Mouse (Mus musculus) liver, embryonic 15.5 days (tissue): ENCODE measurements around the gene Tmc4. TPM values are rescaled to one million over a fixed set of nuclear protein-coding genes. Genes with fewer than 3 reads are reported as not detected.

ENCODE experiments used
- ATAC-seq: fragments of 200-750 bp; cut with Nextera tagmentation; 2 replicates; pipeline ENCODE4 v1.8.0; 2017; ENCODE audit warnings: moderate number of reproducible peaks, mild to moderate bottlenecking, moderate library complexity; ENCODE audit not compliant: insufficient read depth
- H3K27ac ChIP-seq: fragments of 300-500 bp; sonication (generic); replicated peaks from 2 replicates; pipeline ENCODE4 v1.5.1; 2015; ENCODE audit warnings: mild to moderate bottlenecking, inconsistent platforms
- H3K27me3 ChIP-seq: fragments of 300-500 bp; sonication (generic); 2 replicates; pipeline ENCODE4 v1.6.1; 2015; ENCODE audit warnings: mild to moderate bottlenecking, inconsistent platforms
- H3K36me3 ChIP-seq: fragments of 300-500 bp; sonication (generic); replicated peaks from 2 replicates; pipeline ENCODE4 v1.6.1; 2015; ENCODE audit warnings: moderate library complexity, mild to moderate bottlenecking, inconsistent platforms
- H3K4me1 ChIP-seq: fragments of 300-500 bp; sonication (generic); replicated peaks from 2 replicates; pipeline ENCODE4 v1.6.1; 2015; ENCODE audit warnings: inconsistent platforms
- H3K4me2 ChIP-seq: fragments of 300-500 bp; sonication (generic); 2 replicates; pipeline ENCODE4 v1.6.1; 2015; ENCODE audit warnings: moderate library complexity, mild to moderate bottlenecking, inconsistent platforms
- H3K4me3 ChIP-seq: fragments of 300-500 bp; sonication (generic); replicated peaks from 2 replicates; pipeline ENCODE4 v1.5.1; 2015; ENCODE audit warnings: mild to moderate bottlenecking, inconsistent platforms
- H3K9ac ChIP-seq: fragments of 300-500 bp; sonication (generic); 2 replicates; pipeline ENCODE4 v1.6.1; 2015; ENCODE audit warnings: moderate library complexity, mild to moderate bottlenecking, inconsistent platforms
- H3K9me3 ChIP-seq: fragments of 300-500 bp; sonication (generic); replicated peaks from 2 replicates; pipeline ENCODE4 v1.6.1; 2016; ENCODE audit warnings: inconsistent platforms
- WGBS: fragments of 180-500 bp; shearing (Covaris S2); methylation state at CpG from one replicate; pipeline ENCODE4 v1.1.7; 2015; ENCODE audit warnings: mixed read lengths; ENCODE audit not compliant: insufficient replicate concordance; 5-methylcytosine and 5-hydroxymethylcytosine counted together
- microRNA-seq: library from miRNA; unstranded; fragments of <30 nt; microRNA quantifications from one replicate; pipeline ENCODE4, GENCODE M21; 2016
- polyA plus RNA-seq: library from polyadenylated mRNA; unstranded; fragments of >200 nt; fragmentation: Nextera tagmentation; extraction: Ambion mirVana; gene quantifications from 2 replicates; pipeline ENCODE4 v1.2.1, GENCODE M21; 2015

Tmc4 gene
- polyA plus RNA-seq, 1 experiment from 2014 or later = 4.0 TPM

DNA sequence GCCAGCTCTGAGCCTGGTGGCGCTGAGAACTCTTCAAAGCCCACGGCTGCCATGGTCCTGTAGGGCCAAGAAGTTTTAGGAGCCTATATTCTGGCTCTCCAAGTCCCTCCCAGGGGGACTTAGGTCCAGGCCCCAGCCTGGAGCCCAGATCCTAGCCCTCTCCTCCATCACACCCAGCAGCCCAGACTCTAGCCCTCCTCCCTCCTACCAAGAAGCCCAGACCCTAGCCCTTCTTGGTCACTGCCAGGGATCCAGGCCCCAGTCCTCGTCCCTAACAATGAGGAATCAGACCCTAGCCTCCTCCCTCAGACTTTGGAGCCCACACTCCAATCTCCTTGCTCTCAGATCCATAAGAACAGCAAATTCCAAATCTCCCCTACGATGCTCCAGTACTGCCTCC, 48.3 kb downstream of the Tmc4 start:
- Histone ChIP-seq H3K36me3 (peaks cover 44% of the 10 kb centered on the region), H3K27ac (peak overlapping the region; percentile 91), H3K27me3 (no peaks in the 10 kb centered on the region), H3K4me3 (peak overlapping the region; percentile 78), H3K9me3 (no peaks in the 10 kb centered on the region), H3K4me2 (peak overlapping the region; percentile 93), H3K9ac (peak overlapping the region; percentile 75), H3K4me1 (peaks cover 25% of the 10 kb centered on the region)
- WGBS = 36% methylated on average over 4 of the region's 4 CpGs
- ATAC-seq = peak; percentile 9; the same call in 1 of the 2 replicates

DNA sequence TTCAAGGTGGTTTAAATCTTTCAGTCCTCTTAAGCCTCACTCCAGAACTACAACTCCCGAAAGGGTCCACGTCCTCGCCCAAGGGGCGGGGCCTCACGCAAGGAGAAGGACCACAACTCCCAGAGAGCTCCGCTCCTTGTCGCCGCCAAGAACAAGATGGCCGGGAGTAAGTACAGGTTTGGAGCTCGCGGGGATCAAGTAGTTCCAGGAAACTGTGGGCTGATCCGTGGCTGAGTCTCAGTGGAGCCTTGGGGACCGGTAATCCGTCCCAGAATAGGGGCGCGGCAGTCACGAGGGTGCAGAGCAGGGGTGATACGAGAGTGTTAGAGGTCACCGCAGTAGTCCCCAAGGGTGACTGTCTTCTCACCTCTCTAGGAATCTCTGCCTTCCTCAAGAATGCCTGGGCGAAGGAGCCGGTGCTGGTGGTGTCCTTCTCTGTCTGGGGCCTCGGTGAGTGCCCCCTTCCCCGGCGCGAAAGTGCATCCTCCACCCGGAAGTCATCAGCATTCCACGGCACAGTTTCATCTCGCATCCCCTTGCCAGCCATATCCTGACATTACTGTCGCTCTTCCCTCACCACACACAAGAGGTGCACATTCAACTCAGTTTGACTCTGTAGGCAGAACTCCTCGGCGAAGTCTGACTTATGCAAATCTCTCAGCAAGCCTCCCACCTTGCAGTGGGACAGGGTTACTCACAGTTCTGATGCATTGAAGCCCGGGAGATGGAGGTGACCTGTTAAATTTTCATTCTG, 59.9 kb downstream of the Tmc4 start, which contains the start of gene Ndufa3:
Gene Ndufa3, plus strand, starts transcription at position 132 of the 754 bp plus-strand sequence.
- H3K36me3 ChIP-seq = peaks cover 30% of the 10 kb centered on the region
- H3K27ac ChIP-seq = peak within 1 kb of the TSS; percentile 64
- H3K27me3 ChIP-seq = 0 out of 2 replicates have a peak, but pooled peaks cover 3% of the 10 kb centered on the region
- peak within 1 kb of the TSS; percentile 74 for H3K9ac ChIP-seq
- H3K4me2 ChIP-seq = peak within 1 kb of the TSS; percentile 80
- H3K4me1 ChIP-seq = peaks cover 18% of the 10 kb centered on the region
- H3K9me3 ChIP-seq = no peaks in the 10 kb centered on the region
- under 1% methylated on average over 32 of the region's 32 CpGs for WGBS
- H3K4me3 ChIP-seq = peak within 1 kb of the TSS; percentile 75
- peak; percentile 93 for ATAC-seq

DNA sequence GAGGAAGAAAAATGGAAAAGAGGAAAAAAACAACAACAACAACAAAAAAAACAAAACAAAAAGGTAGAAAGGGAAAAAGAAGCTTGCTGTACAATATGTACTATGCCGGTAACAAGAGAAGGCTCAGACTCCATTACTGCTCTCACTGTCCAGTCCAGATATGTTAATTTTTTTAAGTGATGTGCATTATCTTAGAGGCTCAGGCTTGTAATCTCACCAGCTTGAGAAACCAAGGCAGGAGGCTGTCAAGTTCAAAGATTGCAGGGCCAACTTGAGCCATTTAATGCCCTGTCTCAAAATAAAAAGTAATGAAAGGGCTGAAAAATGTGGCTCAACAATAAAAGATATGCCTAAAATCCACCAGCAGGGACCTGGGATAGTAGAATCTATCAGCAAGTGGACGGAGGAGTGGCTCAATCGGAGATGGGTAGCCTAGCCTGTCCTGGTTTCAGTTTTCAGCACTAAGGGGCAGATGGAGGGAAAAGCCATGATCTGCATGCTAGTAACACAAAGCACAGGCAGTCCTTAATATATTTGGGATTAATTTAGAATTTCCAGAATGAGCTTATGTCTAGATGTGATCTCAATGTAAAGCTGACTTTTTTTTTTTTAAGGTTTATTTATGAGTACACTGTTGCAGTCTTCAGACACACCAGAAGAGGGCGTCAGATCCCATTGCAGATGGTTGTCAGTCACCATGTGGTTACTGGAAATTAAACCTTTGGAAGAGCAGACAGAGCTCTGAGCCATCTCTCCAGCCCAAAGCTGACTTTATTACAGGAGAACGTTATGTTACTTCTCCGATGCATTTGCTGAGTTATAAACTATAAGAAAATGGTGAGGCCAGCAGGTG, 60.7 kb downstream of the Tmc4 start:
- Histone ChIP-seq H3K27me3 (0 out of 2 replicates have a peak, but pooled peaks cover 3% of the 10 kb centered on the region), H3K36me3 (peaks cover 26% of the 10 kb centered on the region), H3K9ac (peak overlapping the region; percentile 74; the same call in 1 of the 2 replicates), H3K4me1 (peaks cover 18% of the 10 kb centered on the region), H3K4me2 (peak overlapping the region; percentile 80), H3K27ac (no peak overlapping the region), H3K9me3 (no peaks in the 10 kb centered on the region), H3K4me3 (peak overlapping the region; percentile 75)
- 28% methylated on average over 6 of the region's 6 CpGs for WGBS
- peak; percentile 40 for ATAC-seq

DNA sequence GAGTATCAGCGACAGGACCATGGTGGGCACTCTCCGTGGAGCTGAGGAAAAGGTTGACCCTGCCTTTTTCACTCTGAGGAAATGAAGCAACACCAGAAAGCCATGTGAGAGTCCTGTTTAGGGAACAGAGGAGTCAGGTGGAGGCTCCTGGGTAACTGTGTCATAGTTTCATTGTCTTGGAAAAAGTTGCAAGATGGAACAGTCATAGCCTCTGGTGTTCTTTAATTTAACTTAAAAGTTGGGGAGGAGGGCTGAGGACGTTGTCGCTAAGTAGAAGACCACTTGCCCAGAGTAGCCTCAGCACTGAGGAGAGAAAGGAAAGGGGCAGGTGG, 61.3 kb downstream of the Tmc4 start, which contains the start of gene Oscar:
Gene Oscar, minus strand, starts transcription at position 101 of the 332 bp plus-strand sequence.
- ATAC-seq = no peak
- Histone ChIP-seq H3K27ac (no peak within 1 kb of the TSS), H3K4me2 (peak within 1 kb of the TSS; percentile 80), H3K36me3 (peaks cover 22% of the 10 kb centered on the region), H3K9ac (no peak within 1 kb of the TSS), H3K4me3 (peak within 1 kb of the TSS; percentile 75), H3K9me3 (no peaks in the 10 kb centered on the region), H3K27me3 (0 out of 2 replicates have a peak, but pooled peaks cover 3% of the 10 kb centered on the region), H3K4me1 (peaks cover 18% of the 10 kb centered on the region)
- 65% methylated on average over 4 of the region's 4 CpGs for WGBS

Small RNAs within 50 kb of the gene (microRNA-seq; reads per million reads assigned to microRNA genes)
- 5.1 reads per million, percentile 17 among the genes with 10 or more reads in this experiment for gene Mir3572

Other genes with a start within 250 kb of the Tmc4 start
- 0.30 and 0.37 TPM in 2 replicates for gene Tarm1, start 174.9 kb downstream of the Tmc4 start, polyA plus RNA-seq
- gene Oscar, start 61.4 kb downstream of the Tmc4 start, polyA plus RNA-seq = 0.05 TPM in 1 of 2 replicates, not detected in the other
- gene Ndufa3, start 60.2 kb downstream of the Tmc4 start, polyA plus RNA-seq = 269 and 276 TPM in 2 replicates
- gene Tfpt, start 47.6 kb downstream of the Tmc4 start, polyA plus RNA-seq = 10.4 and 12.2 TPM in 2 replicates
- gene Prpf31, start 47.6 kb downstream of the Tmc4 start, polyA plus RNA-seq = 47.0 and 49.1 TPM in 2 replicates
- gene Cnot3, start 32.3 kb downstream of the Tmc4 start, polyA plus RNA-seq = 17.7 and 23.1 TPM in 2 replicates
- gene Leng1, start 11.7 kb downstream of the Tmc4 start, polyA plus RNA-seq = 5.9 and 6.6 TPM in 2 replicates
- gene Tsen34, start 15.3 kb upstream of the Tmc4 start, polyA plus RNA-seq = 43.9 and 55.1 TPM in 2 replicates
- gene Mboat7, start 16.0 kb upstream of the Tmc4 start, polyA plus RNA-seq = 20.9 and 24.1 TPM in 2 replicates
- gene Rps9, start 26.4 kb upstream of the Tmc4 start, polyA plus RNA-seq = 692 and 790 TPM in 2 replicates
- gene Pirb, start 42.8 kb upstream of the Tmc4 start, polyA plus RNA-seq = 5.1 and 6.3 TPM in 2 replicates
- 0.12 TPM in 1 of 2 replicates, not detected in the other for gene Gm15448, start 148.1 kb upstream of the Tmc4 start, polyA plus RNA-seq
- 2.0 and 2.1 TPM in 2 replicates for gene Pira2, start 167.5 kb upstream of the Tmc4 start, polyA plus RNA-seq
- gene Gm14548, start 220.6 kb upstream of the Tmc4 start, polyA plus RNA-seq = 1.1 and 1.6 TPM in 2 replicates
- 0.97 and 1.3 TPM in 2 replicates for gene Lilra6, start 237.9 kb upstream of the Tmc4 start, polyA plus RNA-seq